Mouse (Mus musculus) c-Kit-positive CD71-negative TER-119-negative erythroid progenitor cells, embryonic 14.5 days (primary cell): ENCODE data around the gene Gm20388.

Experiments used
- DNase-seq: peaks from one replicate; pipeline ENCODE4 v3.0.0-alpha.2; 2013; ENCODE audit warnings: low read depth

The Gm20388 gene

DNA sequence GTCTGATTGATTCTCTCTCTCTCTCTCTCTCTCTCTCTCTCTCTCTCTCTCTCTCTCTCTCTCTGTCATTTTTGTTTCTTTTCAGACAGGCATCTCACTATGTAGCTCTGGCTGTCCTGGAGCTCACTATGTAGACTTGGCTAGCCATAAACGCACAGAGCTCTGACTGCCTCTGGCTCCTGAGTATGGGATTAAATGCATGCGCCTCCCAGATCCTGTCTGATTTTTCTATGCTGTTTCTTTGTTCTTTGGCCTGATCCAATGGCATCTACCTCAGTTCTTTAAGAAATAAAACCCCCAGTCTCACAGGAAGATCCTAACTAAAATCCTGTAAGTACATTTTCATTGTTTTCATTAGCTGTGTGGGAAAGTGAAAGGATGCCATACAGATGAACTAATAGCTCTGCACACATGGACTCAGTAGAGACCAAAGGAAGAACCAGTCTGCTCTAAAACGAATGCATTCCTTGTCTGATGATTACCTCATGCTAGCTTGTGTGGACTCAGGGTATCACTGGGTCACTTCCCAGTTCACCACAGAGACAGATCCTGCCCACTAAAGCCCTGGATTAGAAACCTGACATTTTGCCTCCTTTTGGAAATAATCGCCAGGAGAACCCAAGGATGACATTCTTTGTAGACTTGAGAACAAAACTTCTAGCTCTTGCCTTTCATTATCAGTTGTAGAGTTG, 4156.6 kb downstream of the Gm20388 start:
- no peak for DNase-seq

DNA sequence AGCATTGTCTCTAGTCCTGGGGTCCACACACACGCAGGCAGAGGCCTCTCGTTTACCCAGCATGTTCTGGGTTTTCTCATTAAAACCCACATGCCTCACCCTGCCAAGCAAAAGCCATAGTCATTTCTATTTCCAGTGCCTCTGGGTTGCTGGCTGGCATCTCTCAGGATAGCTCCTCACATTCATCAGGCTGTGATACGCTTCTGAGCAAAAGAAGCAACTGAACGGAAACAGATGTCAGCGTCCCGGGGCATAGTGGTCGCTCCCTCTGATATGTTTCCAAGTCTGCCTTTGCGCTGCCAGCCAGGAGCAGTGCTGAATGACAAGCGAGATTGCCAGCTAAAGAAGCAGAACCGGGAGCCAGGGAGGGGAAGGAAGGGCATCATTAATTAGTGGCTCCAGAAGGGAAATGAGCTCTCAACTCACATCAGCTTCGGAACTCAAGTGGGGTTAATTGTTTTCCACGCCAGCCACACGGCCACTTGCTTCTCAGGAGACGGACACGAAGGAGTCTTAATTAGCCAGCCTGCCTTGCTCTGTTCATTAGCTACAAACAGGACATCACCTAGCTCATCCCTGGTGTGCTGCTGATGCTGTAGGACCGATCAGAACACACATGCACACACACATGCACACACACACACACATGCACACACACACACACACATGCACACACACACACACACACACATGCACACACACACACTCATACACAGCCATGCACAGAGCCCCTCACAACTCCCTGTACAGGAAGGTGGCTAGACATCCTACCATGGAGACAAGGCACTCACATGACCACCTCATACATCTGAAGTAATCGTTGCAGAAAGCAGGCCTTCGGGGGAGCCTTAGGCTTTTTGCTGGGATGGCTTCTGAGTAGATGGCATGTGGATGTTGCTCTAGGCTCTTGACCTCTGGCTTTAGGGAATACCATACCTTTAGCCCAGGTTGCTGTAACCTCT, 4160.0 kb downstream of the Gm20388 start:
- no peak for DNase-seq

DNA sequence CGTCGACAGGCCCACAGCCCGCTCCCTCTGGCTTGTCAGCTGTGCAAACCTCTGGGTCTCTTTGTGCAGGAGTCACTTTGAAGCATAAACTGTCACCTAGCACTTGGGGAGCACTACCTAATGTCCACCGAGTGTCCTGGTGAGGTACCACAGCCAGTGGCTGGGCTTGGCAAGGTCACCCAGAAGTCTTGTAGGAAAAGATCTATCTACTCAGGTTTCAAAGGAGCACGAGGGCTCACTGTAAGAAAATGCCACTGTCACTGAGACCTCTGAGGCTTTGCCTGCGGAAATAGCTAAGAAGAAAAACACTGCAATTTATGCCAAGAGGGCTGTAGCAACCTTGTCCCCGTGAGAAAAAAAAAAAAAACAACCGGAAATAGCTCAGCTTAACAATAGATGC, 4165.3 kb downstream of the Gm20388 start:
- DNase-seq: no peak

DNA sequence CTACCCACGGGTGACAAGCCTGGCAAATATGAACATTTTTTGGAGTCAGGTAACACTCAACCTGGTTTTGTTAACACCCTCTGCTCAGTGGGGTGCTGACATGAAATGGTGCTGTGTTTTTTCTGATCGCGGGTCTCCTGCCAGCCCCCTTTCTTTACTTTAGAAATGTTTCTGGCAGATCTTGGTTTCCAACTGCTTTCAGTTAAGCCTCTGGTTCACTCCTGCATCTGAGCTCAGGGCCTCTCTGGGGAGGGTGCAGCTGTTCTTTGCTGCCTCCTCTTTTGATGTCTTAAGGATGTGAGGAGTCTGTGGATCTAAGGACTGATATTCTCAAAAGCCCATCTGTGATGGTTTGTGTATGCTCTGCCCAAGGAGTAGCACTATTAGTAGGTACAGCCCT, 4165.8 kb downstream of the Gm20388 start:
- DNase-seq: no peak

DNA sequence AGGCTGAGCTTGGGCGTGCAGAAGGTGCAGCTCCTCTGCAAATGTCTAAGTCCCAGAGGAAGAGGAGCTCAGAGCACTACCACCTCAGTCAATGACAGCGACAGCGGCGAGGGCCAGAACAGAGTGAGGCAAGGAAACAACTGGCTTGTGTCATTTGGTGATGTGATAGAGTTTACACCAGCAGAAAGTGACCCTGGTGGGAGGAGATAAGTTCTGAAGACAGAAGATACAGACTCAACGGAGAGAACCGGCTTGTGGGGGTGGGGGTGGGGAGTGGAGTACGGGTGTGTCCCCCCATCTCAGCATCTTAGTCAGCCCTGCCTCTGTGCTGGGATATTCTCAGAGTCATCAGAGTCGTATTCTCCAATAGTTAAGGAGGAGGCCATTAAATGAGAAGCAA, 4166.7 kb downstream of the Gm20388 start:
- peak; percentile 30 for DNase-seq

DNA sequence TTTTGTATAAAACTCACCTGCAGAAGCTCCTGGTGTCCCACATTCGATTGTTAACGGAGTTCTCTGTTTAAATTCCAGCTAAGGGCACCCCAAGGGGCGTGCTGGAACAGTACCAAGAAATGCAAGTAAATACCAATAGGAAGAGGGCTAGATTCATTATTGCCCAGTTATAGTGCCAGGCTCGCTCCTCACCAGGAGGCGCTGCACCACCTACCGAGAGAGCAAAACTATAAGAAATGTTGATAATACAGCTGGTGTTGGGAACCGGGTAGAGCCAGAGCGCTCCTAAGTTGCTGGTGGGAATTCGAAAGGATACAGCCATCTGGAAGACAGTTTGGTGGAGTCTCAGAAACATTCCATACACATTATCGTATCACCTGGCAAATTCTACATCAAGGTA, 4167.4 kb downstream of the Gm20388 start:
- no peak for DNase-seq

DNA sequence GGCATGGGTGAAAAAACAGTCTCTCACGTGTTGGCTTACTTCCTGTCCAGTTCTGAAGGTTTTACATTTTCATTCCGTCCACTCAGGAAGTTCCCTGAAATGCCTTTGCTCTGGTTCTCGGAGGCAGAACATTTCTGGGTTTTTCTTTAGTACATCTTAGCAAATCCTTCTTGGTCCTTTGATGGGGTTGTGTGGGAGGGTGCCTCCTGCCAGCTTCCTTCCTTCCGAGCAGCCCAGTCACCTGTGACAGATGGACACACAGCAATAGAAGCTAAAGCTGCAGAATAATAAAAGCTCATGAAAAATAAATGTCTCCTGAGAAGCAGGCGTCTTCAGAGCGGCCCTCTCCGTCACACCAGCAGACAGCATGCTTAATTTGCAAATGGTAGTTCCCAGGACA, 4168.3 kb downstream of the Gm20388 start:
- DNase-seq: no peak

DNA sequence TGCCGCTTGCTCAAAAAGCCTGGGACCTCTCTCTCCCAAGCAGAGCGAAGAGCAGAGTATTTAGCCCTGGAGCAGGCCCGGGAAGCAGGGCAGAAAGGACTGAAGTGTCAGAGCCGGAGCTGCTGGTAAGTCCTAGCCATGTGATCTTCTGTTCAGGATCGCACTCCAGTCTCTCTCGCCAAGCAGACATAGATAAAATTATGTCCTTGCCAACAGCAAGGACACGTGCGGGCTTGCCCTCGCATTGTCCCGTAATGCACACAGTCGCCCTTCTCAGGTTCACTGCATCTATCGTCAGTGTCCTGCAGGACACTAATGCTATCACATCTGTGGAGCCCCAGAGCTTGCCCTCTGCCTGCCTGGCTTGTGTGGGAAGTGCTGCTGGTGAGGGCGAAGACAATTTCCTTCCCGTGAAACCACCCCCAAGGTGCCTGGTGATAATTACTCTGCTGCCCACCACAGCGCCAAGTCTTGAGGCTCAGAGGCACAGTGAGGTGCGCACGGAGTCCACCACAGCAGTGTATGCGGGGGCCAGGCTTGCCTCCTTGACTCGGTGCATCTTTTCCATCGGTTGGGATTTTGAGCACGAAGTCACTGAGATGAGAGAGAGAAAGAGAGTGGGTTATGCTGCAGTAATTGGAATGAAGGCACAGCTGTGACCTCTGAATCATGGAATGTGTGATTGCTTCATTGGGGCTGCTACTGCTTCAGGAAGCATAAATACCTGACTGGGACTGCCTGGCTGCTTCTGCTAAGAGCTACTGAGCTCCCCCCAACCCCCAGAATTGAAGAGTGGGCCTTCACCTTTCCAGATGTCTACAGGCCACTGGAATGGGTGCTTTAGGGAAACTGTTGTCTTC, 4170.1 kb downstream of the Gm20388 start:
- no peak for DNase-seq

DNA sequence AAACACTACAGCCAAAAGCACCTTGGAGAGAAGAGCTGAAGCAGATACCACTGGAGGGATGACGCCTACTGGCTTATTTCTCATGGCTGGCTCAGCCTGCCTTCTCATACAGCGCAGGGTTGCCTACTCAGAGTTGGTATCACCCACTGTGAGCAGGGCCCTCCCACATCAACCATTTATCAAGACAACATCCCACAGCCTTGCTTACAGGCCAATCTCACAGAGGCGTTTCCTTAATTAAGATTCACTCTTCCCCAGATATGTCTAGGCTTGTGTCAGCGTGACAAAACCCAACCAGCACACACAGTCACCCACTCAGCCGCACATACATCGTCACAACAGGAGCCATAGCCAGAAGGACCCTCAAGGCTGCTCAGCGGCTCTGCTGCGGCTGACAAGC, 4172.0 kb downstream of the Gm20388 start:
- no peak for DNase-seq

DNA sequence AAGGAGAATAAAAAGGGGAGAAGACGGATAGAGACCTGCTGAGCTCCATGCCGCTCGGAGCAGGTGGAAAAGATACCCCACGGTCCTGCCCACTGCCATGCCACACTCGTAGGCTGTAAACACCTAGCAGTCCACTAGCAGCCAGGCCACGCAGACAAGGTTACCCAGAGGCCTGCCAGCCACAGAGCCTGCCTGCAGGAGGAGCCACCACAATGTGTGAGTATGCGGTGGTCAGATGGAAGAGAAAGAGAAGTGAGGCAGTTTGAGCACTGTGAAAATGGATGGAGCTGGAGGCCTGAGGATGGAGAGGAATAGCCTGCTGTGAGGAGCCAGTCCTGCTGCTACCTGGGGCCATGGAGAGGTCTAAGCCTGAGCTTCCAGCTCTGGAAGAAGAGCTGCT, 4173.0 kb downstream of the Gm20388 start:
- DNase-seq: no peak

DNA sequence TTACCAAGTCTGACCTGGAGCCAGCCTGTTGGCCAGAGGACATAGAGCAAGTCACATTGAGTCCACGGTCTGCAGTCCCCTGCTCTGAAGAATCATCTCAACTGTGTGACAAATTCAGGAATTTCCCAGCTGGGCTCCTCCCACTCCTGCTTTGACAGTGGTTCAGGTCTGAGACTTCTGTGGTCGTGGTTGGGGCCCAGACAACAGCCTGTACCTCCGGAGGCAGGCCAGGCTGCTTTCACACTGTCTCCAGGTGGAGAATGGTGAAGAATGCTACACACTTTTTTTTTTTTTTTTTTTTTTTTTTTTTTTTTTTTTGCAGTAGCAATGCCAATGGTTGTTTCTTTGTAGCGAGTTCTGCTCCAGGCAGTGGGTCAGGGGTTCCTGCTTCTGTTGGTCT, 4175.0 kb downstream of the Gm20388 start:
- DNase-seq: no peak

DNA sequence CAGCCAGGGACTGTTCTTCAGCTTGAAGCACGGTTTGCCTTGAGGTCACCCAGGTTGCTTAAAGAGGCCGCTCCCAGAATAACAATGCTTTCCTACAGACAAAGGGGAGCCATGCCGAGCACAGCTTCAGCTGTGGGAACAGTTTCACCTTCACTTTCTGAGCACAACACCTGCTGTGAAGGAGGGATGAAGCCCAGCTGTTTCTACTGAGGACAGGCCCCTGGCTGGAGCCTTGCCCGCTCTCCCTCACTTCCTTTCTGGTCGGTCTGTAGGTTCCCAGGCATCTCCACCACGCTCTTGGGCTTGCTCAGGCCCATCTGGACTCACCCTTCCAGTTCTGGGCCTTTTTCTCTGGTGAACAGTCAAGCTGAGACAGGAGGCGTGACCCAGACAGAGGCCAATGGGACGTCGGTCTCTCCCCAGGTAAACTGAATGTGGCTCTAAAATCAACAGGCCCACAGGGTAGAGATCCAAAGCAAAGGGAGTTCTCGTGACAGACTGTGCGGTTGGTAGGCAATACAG, 4177.5 kb downstream of the Gm20388 start:
- no peak for DNase-seq

DNA sequence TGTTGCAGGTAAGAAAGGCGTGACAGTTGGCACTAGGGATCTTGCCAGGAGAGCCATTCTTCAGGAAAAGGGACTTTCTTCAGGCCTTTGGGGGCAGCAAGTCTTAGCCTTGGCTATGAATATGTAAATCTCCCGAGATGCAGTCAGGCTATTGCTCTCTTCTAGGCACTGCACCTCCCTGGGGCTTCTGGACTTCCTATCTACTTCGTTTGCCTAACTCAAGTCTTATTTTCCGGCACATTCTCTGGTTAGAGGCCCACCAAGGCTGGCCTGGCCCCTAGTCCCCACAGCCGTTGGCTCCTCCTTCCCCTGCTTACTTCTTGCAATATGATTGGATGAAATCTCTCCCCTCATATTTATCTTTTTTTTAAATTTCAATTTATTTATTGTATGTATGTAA, 4178.4 kb downstream of the Gm20388 start:
- no peak for DNase-seq

DNA sequence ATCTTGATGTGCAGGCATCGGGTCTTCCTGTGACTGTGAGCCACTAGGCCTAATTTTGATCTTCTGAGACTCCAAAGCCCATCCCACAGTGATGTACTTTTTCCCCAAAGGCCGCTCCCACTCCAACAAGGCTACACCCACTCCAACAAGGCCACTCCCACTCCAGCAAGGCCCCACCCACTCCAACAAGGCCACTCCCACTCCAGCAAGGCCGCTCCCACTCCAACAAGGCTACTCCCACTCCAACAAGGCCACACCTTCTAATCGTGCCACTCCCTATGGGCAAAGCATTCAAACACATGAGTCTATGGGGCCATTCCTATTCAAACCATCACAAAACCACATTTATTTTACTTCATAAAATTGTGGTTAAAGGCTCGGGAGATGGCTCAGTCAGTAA, 4179.8 kb downstream of the Gm20388 start:
- no peak for DNase-seq

DNA sequence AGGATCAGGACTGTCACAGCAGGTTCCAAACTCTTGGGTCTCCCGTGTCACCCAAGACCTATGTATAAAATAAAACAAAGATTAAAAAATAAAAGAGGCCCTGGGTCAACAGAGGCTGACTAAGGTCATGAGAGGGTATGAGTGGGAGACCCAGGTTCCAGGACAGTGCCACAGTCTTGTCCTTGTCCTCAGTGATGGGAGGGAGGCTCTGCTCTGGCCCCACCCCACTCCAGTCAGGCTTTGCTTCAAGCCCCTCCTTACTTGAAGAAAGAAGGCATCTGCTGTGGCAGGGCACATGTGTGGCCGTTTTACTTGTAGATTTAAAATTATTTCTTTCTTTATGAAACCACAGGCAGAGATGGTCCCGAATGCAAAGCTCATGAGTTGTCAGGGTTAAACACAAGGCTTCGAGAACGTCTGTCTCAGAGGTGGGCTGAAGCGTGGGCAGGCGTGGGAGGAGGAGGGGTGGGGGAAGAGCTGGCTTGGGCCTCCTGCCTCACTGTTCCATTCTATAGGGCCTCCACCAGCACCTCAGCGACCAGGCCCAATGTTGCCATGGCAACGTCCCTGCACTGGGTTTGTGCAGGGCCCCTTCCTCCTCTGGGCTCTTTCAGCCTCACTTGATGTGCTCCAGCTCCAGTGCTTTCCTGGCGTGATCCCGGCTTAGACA, 4188.4 kb downstream of the Gm20388 start:
- no peak for DNase-seq

DNA sequence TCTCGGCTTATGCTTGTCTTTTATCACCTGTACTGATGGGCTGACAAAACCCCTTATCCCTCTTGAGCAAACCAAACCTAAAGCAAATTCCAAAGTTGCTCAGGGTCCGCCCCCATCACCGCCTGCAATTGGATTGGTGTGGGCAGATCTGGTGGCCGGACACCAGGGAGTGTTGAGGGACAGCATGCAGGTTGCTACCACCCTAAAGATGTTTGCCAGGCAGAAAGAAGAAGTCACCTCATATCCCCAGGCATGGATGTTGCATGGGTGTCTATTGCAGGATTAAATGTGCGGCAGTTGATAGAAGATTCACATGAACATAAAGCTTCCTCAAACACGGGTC, 4189.0 kb downstream of the Gm20388 start:
- no peak for DNase-seq

DNA sequence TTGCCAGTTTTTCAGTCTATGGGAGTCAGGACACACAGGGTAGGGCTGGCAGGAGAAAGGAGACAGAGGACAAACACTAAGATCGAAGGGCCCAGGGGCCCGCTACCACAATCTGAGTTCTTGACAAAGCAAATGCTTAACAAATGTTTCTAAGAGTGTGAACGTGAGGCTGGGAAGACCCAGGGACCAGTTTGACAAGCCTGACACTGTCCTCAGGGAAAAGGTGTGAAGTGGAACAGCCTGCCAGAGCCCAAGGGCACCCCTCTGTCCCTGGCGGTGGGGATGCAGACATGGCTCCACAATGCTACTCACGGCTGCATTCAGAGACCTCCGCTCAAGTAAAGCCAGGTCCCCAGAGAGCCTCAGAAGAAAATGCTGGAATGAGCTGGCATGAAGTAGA, 4195.2 kb downstream of the Gm20388 start:
- DNase-seq: no peak

DNA sequence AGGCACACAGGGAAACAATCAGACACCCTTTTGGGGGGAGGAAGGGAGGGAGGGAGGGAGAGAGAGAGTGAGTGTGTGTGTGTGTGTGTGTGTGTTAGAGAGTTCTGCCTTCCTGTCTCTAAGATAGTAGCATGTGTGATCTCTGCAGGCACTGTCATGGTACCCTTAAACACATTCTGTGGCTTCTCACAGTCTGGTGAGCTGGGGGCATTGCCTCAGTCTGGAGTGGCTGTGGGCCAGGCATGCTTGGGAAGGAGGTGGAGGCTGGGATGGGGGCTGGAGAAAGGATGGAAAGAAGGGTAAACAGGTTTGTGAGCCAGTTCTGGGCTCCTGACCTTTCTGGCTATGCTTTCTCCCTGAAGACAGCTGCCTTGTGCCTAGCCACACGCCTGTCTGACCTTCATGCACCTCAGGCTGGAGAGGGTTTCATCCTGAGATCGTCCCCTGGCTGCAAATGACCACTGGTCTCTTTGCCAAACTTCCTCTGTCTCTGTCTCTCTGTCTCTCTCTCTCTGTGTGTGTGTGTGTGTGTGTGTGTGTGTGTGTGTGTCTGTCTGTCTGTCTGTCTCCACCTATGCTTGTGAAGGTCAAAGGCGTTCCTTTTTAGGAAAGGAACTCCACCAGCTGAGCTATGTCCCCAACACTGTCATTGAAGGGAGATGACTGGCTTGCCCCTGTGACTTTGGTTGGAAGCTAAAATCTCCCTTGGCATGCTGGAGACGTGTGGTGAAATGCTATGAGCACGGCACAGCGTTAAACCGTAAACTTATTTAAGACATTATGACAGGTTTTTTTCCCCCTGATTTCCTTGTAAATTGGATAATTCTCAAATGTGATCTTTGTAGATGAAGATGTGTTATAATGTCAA, 4195.9 kb downstream of the Gm20388 start:
- DNase-seq: no peak

DNA sequence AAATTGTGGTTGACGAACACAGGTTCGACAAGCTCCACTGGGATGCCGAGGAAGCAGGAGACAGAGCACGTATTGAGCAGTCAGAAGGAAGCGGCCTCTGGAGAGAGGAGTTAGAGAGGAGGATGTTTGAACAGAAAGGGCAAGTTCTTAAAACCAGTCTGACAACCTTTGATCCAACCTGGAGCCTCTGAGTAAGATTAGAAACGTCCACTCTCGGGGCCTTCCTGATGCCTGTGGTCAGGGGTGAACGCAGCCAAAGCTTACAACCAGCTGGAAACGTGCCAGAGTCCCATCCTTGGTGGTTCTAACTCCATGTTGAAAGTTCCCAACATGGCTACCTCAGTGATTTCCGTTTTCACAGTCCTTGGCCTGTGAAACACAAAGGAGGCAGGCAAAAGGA, 4202.5 kb downstream of the Gm20388 start:
- DNase-seq: no peak

DNA sequence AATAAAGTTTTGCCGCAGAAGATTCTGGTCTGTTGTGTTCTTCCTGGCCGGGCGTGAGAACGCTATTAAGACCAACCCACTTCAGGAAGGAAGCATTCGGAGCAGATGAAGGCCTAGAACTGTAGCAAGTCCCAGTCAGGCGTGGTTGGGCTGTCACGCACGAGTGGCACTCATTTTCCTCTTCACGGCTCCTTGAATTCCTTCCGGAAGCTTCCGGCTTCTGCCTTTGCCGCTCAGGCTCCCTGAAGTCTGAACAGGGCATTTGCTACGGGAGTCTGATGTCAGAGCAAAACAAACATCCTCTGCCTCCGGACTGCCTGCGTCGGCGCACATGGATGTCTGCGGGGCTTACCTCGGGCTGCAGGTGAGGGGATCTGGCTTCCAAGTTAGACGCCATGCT, 4214.6 kb downstream of the Gm20388 start:
- DNase-seq: no peak

DNA sequence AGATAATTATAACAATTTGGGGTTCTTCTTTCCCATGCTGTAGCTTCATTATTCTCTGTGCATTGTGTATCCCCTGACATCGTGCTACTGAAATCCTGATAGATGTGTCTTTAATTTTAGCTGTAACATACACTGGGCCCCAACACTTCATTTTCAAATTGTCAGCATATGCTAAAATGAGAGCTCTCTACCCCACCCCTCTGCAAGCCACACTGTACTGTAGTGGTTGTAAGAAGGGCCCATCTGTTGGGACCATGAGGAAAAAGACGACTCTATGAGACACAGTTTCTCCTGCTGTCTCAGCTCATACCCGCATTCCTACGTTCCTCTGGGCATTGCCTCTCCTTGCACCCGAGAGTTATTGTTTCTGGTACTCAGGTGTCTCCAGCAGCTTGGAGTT, 4226.6 kb downstream of the Gm20388 start:
- no peak for DNase-seq
